Mouse (Mus musculus) cerebellum, adult 2 months (tissue): Measurements from ENCODE around the gene Trpm8. TPM values are rescaled to one million over a fixed set of nuclear protein-coding genes. Genes with fewer than 3 reads are reported as not detected.

Experiments used
- DNase-seq, 2 experiments: peaks; one replicate each; pipeline ENCODE4 v3.0.0; 2021
- H3K27ac ChIP-seq: fragments of 200-500 bp; 2 replicates; pipeline ENCODE4 v1.5.1; 2012; ENCODE audit warnings: low read length, control low read depth, inconsistent platforms; ENCODE audit not compliant: insufficient read depth
- H3K27me3 ChIP-seq: fragments of 200-500 bp; 2 replicates; pipeline ENCODE4 v1.6.1; 2012; ENCODE audit warnings: inconsistent platforms, mild to moderate bottlenecking, low read length, moderate library complexity; ENCODE audit not compliant: control insufficient read depth, insufficient read depth
- H3K4me1 ChIP-seq: fragments of 200-500 bp; 2 replicates; pipeline ENCODE4 v1.6.1; 2011; ENCODE audit warnings: low read length; ENCODE audit not compliant: control insufficient read depth, insufficient read depth
- H3K4me3 ChIP-seq: fragments of 200-500 bp; replicated peaks from 2 replicates; pipeline ENCODE3; 2011; ENCODE audit warnings: mild to moderate bottlenecking, low read depth, low read length, control low read depth; ENCODE audit not compliant: insufficient read depth
- CTCF ChIP-seq: fragments of 200-500 bp; IDR thresholded peaks from 2 replicates; pipeline ENCODE4 v1.5.1; 2011; ENCODE audit warnings: low read depth, mild to moderate bottlenecking, control low read depth, low read length, moderate library complexity, borderline replicate concordance; ENCODE audit not compliant: insufficient read depth
- POLR2A ChIP-seq: fragments of 200-500 bp; IDR thresholded peaks from 2 replicates; pipeline ENCODE4 v1.6.1; 2011; ENCODE audit warnings: low read length, control low read depth, borderline replicate concordance; ENCODE audit not compliant: insufficient read depth
- WGBS: fragments of 180-500 bp; shearing (Covaris S2); methylation state at CpG from one replicate; pipeline ENCODE4 v1.1.7; 2018; 5-methylcytosine and 5-hydroxymethylcytosine counted together
- polyA plus RNA-seq: library from polyadenylated mRNA; depleted of rRNA; stranded (reverse); fragments of >200 nt; gene quantifications from 2 replicates; pipeline ENCODE4 v1.2.3, GENCODE M21; 2012

Gene Trpm8
- polyA plus RNA-seq, 1 experiment = 0.49 TPM

DNA sequence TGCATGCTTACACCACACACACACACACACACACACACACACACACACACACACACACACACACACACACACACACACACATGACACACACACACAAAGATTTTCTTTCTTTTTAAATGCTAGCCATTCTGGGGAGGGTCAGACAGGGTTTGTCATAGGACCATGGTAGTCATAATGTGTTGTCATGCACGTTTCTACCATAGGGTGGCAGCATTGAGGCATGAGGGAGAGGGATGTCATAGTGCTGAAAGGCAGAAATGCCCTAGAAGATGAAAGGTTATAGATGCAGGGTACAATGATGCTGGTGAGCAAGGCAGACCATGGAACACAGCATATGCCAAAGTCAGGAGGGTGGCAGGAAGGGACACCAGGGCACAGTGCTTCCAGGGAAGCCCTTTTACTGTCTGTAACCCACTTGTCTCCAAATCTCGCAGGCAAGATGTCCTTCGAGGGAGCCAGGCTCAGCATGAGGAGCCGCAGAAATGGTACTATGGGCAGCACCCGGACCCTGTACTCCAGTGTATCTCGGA is 41.1 kb downstream of the Trpm8 start:
- H3K27ac ChIP-seq = no peak overlapping the region
- H3K27me3 ChIP-seq = no peaks in the 10 kb centered on the region
- no peak overlapping the region for H3K4me3 ChIP-seq
- peak; percentile 74 to 80 for DNase-seq
- H3K4me1 ChIP-seq = peaks cover 8% of the 10 kb centered on the region
- TF ChIP-seq POLR2A (no peak), CTCF (peak; percentile 84)
- 76% methylated on average over 6 of the region's 6 CpGs for WGBS

DNA sequence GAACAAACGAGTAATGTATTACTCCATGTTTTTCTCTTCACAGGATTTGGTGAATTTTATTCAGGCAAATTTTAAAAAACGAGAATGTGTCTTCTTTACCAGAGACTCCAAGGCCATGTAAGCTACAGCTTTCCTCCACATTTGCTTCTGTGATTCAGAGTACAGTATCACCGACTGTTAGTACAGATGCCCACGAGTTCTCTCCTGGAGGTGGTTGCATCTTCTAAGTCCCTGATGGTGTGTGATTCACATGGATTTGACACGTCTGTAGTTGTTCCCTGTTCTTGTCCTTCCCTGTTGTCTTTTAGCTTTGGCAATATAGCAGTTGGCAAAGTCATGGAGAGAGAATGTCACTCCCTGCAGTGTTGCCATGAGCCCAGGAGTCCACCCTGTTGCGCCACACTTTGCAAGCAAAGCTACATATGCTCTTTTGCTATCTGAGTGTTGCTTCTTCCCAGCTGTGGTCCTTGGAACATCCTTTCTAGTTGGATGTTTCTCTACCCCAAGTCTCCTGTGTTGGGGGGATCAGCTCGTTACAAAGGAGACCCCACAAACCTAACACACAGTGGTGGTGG is 43.4 kb downstream of the Trpm8 start:
- DNase-seq = no peak
- Histone ChIP-seq H3K27me3 (no peaks in the 10 kb centered on the region), H3K4me3 (no peak overlapping the region), H3K4me1 (peaks cover 8% of the 10 kb centered on the region), H3K27ac (no peak overlapping the region)
- TF ChIP-seq POLR2A (no peak), CTCF (no peak)
- 74% methylated on average over 7 of the region's 7 CpGs for WGBS

DNA sequence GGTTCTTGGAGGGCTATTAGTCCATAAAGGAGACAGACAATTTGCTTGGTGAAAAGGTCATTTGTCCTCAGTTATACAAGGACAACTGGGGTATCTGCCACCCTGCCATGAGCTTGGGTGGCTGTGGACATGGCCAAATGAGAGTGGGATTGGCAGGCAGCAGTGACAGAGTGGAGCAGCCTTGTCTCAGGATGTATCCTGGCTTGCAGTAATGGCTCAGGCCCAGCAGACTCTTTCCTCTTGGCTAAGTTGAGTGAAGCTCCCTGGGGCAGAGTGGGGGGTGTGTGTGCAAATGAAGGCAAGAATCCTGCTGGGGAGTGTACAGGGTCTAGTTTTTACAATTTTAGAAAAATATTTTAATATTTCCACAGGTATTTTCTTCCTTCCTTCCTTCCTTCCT is 44.7 kb downstream of the Trpm8 start:
- TF ChIP-seq POLR2A (no peak), CTCF (no peak)
- H3K4me1 ChIP-seq = peaks cover 8% of the 10 kb centered on the region
- H3K27me3 ChIP-seq = no peaks in the 10 kb centered on the region
- no peak overlapping the region for H3K27ac ChIP-seq
- DNase-seq = peak; percentile 49 to 70
- no peak overlapping the region for H3K4me3 ChIP-seq

DNA sequence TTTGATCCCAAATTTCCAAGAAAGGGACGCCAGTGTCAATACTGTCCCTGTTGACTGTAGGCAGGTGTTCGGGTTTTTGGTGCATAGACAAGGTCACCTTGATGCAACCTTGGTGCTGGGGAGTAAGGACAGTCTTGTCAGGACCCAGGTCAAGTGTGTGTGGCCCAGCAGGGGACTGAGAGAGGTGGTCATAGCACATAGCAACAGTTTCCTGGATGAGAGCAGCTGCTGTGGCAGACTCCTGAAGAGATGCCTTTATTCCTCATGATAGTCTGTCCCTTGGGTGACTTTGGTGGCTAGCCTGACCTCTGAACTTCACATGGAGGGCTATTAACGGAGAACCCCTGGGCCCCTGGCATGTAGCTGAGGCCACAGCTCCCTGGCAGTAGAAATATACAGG is 45.6 kb downstream of the Trpm8 start:
- no peaks in the 10 kb centered on the region for H3K27me3 ChIP-seq
- H3K4me3 ChIP-seq = no peak overlapping the region
- TF ChIP-seq CTCF = no peak
- no peak for TF ChIP-seq POLR2A
- no peak overlapping the region for H3K27ac ChIP-seq
- H3K4me1 ChIP-seq = peaks cover 8% of the 10 kb centered on the region
- no peak for DNase-seq
- 90% methylated on average over 3 of the region's 3 CpGs for WGBS

DNA sequence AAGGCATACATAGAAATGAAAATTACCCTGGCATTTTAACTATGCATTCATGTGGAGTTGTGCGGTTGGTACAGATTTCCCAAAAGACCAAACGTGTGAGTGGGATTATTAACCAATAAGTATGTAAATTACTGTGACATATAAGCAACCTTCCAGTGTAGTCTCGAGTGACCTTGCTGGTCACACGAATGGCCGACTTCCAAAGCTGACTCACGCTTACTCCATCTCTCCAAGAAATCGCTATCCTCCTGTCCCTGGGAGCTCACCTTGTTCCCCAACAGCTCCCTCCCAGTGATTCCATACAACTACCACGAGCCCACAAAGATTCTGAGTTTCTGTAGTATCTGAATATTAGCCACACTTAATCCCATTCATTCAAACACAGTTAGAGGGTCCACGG is 62.0 kb downstream of the Trpm8 start:
- no peak overlapping the region for H3K27ac ChIP-seq
- H3K4me1 ChIP-seq = no peaks in the 10 kb centered on the region
- WGBS = 70% methylated on average over 9 of the region's 9 CpGs
- H3K27me3 ChIP-seq = no peaks in the 10 kb centered on the region
- TF ChIP-seq POLR2A (no peak), CTCF (no peak)
- no peak for DNase-seq
- no peak overlapping the region for H3K4me3 ChIP-seq

DNA sequence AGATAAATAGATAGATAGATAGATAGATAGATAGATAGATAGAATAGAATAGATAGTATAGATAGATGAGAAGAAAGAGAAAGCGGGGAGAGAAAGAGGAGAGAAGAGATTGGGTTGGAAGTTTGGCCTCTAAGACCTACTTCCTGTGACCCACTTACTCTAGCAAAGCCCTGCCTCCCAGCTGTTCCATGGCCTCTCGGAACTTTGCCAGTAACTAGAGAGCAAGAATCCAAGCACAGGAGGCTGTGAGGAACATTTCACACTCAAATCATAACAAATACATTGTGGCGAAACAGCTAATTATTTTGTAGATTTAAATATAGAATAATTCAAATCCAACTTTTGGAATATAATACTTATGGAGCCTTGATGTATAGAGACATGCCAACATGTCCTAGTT is 65.2 kb downstream of the Trpm8 start:
- H3K4me1 ChIP-seq = peaks cover 6% of the 10 kb centered on the region; the same call in 1 of the 2 replicates
- no peak overlapping the region for H3K4me3 ChIP-seq
- no peaks in the 10 kb centered on the region for H3K27me3 ChIP-seq
- H3K27ac ChIP-seq = no peak overlapping the region
- 92% methylated on average over 3 of the region's 3 CpGs for WGBS
- no peak for DNase-seq
- TF ChIP-seq CTCF (no peak), POLR2A (no peak)

DNA sequence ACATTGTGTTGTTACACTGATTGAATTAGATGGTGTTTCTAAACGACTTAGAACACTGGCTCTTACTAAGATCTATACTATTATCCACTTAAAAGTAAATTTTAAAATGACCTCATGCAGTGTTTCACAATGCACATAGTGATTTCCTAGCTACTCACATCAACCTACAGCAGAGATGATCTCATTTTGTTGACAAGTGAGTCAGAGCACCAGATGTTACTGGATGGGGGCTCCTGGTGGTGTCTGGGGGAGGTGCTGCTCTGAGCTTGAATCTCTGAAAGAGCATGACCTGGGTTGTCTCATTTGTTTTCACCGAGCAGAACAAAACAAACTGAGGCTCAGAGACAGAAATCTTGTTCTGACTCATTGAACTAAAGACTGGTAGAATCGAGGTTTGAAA is 68.1 kb downstream of the Trpm8 start:
- WGBS = 54% methylated on average over 3 of the region's 3 CpGs
- Histone ChIP-seq H3K4me1 (peaks cover 17% of the 10 kb centered on the region; the same call in 1 of the 2 replicates), H3K4me3 (no peak overlapping the region), H3K27ac (no peak overlapping the region), H3K27me3 (no peaks in the 10 kb centered on the region)
- DNase-seq = no peak
- TF ChIP-seq CTCF = no peak
- TF ChIP-seq POLR2A = no peak

DNA sequence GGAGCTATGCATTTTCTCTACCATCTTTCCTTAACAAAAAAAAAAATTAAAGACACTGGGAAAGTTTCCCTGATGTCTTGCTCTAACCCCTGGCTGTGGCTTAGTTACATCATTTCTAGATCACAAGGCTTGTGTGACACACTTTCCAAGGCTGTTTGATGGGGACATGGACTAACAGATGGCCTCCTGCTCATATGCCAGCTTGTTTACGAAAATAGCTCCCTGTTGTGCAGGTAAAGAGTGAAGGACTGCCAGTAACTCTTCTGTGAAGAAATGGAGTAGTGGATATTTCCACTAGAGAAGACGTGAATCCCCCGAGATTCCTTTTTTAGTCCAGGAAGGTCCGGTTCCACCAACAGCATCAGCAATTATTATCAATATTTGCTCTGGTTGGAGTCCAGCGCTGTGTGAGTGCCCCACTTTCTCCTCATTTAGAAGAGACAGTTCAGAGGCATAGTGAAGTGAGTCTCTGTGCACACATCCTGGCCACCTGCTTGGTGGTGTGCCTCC is 71.1 kb downstream of the Trpm8 start:
- Histone ChIP-seq H3K4me1 (peaks cover 17% of the 10 kb centered on the region; the same call in 1 of the 2 replicates), H3K4me3 (no peak overlapping the region), H3K27ac (peak overlapping the region; percentile 85), H3K27me3 (no peaks in the 10 kb centered on the region)
- TF ChIP-seq POLR2A (no peak), CTCF (no peak)
- whole genome bisulfite sequencing = 12% methylated on average over 5 of the region's 5 CpGs
- peak; percentile 77 to 93 for DNase-seq
